Mouse (Mus musculus): ENCODE measurements around the gene Myo1h. TPM values are rescaled to one million over a fixed set of nuclear protein-coding genes. Genes with fewer than 3 reads are reported as not detected.

The Myo1h gene
- polyA plus RNA-seq, 1 experiment, result 0.09 TPM

DNA sequence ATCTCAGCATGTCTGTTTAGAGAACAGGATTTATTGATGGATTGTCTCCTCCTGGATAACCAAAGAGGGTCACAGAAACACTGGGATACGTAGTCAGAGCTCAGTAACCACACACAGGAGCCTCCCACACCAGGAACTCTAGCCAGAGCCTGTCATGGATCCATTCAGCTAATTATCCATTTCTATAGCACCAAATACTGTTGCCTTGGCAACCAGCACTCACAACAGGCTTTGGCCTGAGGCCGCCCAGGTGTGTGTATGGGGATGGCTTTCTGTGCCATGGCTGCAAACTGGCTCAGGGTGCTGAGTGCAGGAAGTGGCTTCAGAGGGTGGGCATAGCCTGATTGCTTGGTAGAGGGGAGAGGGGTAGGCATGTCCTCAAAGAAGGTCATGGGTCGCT lies 1.0 kb downstream of the Myo1h start:
- no peak overlapping the region for H3K27ac ChIP-seq (ENCODE audit: insufficient read depth, low read depth, low read length)
- no peaks in the 10 kb centered on the region for H3K27me3 ChIP-seq (replicated peaks; ENCODE audit: control insufficient read depth, insufficient read depth, low read length)
- DNase-seq, result no peak
- no peaks in the 10 kb centered on the region for H3K36me3 ChIP-seq (ENCODE audit: control insufficient read depth, insufficient read depth, low read length)
- H3K4me1 ChIP-seq (ENCODE audit: control insufficient read depth, insufficient read depth, low read length), result no peaks in the 10 kb centered on the region
- H3K4me3 ChIP-seq (ENCODE audit: insufficient read depth, low read depth, low read length), result no peak overlapping the region
- 84% methylated on average over 3 of the region's 3 CpGs for WGBS
- TF ChIP-seq POLR2A (IDR thresholded peaks at IDR 0.05; ENCODE audit: low read depth, low read length) (no peak), CTCF (conservative IDR thresholded peaks at IDR 0.05; ENCODE audit: insufficient read depth, insufficient read length, low read depth, low read length) (no peak)

DNA sequence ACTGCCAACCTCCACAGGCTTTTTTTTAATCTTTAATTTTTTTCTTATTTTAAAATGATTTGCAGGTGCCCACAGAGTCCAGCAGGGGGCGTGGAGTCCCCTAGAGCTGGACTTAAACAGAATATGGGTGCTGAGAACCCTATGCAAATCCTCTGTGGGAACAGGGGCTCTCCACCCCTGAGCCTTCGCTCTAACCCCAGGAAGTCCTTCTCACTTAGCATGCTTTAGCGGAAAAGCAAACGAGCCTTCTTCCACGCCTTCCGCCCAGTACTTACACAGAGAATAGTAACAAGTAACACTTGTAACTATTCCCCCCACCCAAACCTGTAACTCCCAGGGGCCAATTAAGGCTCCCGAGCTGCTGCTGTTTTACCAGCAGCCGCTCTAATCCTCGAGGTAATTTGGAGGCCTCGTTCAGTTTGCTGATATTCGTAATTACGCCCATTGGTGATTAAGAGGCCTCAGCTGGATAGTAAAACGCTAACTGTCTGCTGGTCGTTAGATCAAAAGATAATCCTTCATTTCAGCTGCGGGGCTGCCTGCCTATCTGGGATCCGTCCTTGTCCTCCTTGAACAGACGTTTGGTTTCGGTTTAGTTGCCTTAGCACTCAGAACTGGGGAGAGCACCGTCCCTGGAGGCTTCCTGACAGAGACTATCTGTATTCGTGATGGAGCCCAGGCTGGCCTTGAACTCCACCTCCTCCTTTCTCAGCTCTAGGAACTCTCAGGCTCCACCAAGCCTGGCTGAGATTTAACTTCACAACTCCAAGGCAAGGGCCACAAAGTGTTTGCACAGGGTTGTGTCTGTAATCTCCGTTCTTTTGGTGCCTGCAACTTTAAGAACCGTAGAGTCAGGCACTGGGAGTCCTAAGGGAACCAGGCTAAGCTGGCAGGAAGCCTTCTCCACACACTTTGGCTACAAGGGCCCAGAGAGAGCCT lies 8.0 kb downstream of the Myo1h start:
- TF ChIP-seq POLR2A (IDR thresholded peaks at IDR 0.05; ENCODE audit: low read depth, low read length) (no peak), CTCF (conservative IDR thresholded peaks at IDR 0.05; ENCODE audit: insufficient read depth, insufficient read length, low read depth, low read length) (0 out of 2 replicates have a peak, but pooled peaks have one; percentile 21)
- Histone ChIP-seq H3K27ac (ENCODE audit: insufficient read depth, low read depth, low read length) (no peak overlapping the region), H3K27me3 (replicated peaks; ENCODE audit: control insufficient read depth, insufficient read depth, low read length) (no peaks in the 10 kb centered on the region), H3K36me3 (ENCODE audit: control insufficient read depth, insufficient read depth, low read length) (no peaks in the 10 kb centered on the region), H3K4me1 (ENCODE audit: control insufficient read depth, insufficient read depth, low read length) (no peaks in the 10 kb centered on the region), H3K4me3 (ENCODE audit: insufficient read depth, low read depth, low read length) (no peak overlapping the region)
- WGBS, result 49% methylated on average over 22 of the region's 22 CpGs
- DNase-seq, result no peak

DNA sequence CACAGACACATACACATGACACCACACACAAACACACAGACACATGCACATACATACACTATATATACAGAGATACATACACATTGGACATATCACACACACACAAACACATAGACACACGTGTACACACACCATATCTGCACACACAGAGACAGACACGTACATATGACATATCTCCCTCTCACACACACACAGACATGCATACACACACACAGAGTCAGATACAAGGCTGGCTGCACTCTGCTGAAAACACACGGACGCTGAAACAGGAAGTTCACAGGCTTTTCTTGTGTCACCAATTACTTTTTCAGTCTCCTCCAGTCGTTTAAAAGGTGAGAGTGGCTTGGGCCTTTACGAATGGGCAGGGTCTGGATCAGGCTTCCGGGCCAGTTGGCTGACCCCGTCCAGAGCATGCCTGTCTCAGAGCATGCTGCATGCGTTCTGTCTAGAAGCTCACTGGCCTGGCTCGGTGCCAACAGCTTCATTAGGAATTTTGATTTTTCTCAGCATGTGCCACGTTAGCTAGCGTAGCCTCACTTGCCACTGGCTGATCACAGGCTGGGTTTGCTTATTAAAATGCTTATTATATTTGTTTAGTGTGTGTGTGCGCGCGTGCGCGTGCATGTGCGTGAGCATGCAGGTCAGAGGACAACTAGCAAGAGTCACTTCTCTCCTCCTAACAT lies 9.4 kb downstream of the Myo1h start:
- DNase-seq, result no peak

DNA sequence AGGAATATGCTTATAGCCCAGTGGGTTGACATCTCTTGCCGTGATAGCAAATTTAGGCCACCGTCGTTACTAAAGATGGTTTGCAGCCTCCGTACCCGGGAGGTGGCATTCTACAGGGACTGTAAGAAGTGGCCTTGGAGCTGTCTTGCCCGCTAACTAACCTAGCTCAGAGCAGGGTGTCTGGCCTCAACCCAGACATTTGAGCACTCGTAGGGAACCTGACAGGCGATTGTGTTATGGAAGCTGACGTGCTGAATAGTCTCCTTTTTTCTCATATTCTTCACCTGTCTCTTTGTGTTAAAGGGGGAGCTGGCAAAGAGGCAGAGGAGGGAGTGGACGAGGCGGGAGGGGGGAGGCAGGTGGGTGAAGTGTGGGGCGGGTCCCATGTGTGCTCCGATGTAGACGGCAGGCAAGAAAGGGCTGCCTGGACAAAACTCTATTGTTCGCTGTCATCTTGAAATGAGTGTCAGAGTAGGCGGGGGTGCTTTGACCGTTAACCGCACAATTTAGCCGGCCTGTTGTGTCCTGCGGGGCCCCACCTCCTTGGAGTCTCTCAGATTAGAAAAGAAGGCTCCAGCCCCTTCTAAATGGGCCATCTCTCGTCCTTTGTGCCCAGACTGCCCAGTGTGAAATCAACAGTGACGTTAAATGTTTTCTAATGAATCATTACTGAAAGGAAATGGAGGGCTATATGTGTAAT lies 10.3 kb downstream of the Myo1h start:
- no peak for TF ChIP-seq CTCF (conservative IDR thresholded peaks at IDR 0.05; ENCODE audit: insufficient read depth, insufficient read length, low read depth, low read length)
- no peak for TF ChIP-seq POLR2A (IDR thresholded peaks at IDR 0.05; ENCODE audit: low read depth, low read length)
- no peak overlapping the region for H3K27ac ChIP-seq (ENCODE audit: insufficient read depth, low read depth, low read length)
- no peak for DNase-seq
- no peaks in the 10 kb centered on the region for H3K27me3 ChIP-seq (replicated peaks; ENCODE audit: control insufficient read depth, insufficient read depth, low read length)
- no peaks in the 10 kb centered on the region for H3K4me1 ChIP-seq (ENCODE audit: control insufficient read depth, insufficient read depth, low read length)
- no peaks in the 10 kb centered on the region for H3K36me3 ChIP-seq (ENCODE audit: control insufficient read depth, insufficient read depth, low read length)
- H3K4me3 ChIP-seq (ENCODE audit: insufficient read depth, low read depth, low read length), result no peak overlapping the region
- 68% methylated on average over 22 of the region's 22 CpGs for WGBS

More for the DNA sequence above, 9.4 kb downstream of the Myo1h start:
- Histone ChIP-seq H3K27me3 (replicated peaks; ENCODE audit: control insufficient read depth, insufficient read depth, low read length) (no peaks in the 10 kb centered on the region), H3K27ac (ENCODE audit: insufficient read depth, low read depth, low read length) (no peak overlapping the region), H3K4me3 (ENCODE audit: insufficient read depth, low read depth, low read length) (no peak overlapping the region), H3K36me3 (ENCODE audit: control insufficient read depth, insufficient read depth, low read length) (no peaks in the 10 kb centered on the region), H3K4me1 (ENCODE audit: control insufficient read depth, insufficient read depth, low read length) (no peaks in the 10 kb centered on the region)
- 51% methylated on average over 18 of the region's 18 CpGs for WGBS
- TF ChIP-seq CTCF (conservative IDR thresholded peaks at IDR 0.05; ENCODE audit: insufficient read depth, insufficient read length, low read depth, low read length) (no peak), POLR2A (IDR thresholded peaks at IDR 0.05; ENCODE audit: low read depth, low read length) (no peak)

DNA sequence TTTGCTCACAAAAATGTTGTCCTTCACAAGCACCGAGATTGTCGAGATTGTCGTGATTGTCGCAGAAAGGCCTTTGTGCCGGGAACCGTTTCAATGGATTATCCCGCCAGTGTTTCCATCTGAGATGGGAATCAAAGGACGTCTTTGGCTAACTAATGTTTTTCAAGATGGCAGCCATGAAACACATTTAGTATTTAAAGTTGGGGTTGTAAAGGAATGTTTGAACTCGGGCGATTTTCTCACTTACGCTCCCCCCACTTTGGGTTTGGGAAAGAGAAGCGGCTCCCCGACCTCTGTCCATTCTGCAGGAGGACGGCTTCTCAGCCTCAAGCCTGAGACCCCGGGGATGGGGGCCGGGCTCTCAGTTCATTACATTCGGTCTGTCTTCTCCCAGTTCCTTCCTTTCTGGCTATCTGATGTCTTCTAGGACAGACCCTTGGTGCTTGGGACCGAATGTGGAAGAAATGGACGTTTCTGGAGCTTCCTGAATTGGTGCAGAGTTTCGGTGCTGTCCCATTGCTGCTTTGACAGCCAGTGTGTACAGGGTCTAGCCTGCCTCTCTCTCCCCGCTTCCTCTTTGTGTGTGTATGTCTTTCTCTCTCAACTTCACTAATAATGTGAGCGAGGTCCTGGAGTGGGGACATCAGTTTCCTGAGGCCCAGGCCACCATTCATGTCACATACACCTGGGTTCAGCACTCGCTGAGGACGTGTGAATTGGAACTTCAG lies 11.1 kb downstream of the Myo1h start:
- WGBS, result 84% methylated on average over 24 of the region's 24 CpGs
- H3K27ac ChIP-seq (ENCODE audit: insufficient read depth, low read depth, low read length), result no peak overlapping the region
- H3K27me3 ChIP-seq (replicated peaks; ENCODE audit: control insufficient read depth, insufficient read depth, low read length), result no peaks in the 10 kb centered on the region
- no peak for DNase-seq
- TF ChIP-seq CTCF (conservative IDR thresholded peaks at IDR 0.05; ENCODE audit: insufficient read depth, insufficient read length, low read depth, low read length), result no peak
- no peak for TF ChIP-seq POLR2A (IDR thresholded peaks at IDR 0.05; ENCODE audit: low read depth, low read length)
- H3K4me3 ChIP-seq (ENCODE audit: insufficient read depth, low read depth, low read length), result no peak overlapping the region
- H3K36me3 ChIP-seq (ENCODE audit: control insufficient read depth, insufficient read depth, low read length), result no peaks in the 10 kb centered on the region
- H3K4me1 ChIP-seq (ENCODE audit: control insufficient read depth, insufficient read depth, low read length), result no peaks in the 10 kb centered on the region

DNA sequence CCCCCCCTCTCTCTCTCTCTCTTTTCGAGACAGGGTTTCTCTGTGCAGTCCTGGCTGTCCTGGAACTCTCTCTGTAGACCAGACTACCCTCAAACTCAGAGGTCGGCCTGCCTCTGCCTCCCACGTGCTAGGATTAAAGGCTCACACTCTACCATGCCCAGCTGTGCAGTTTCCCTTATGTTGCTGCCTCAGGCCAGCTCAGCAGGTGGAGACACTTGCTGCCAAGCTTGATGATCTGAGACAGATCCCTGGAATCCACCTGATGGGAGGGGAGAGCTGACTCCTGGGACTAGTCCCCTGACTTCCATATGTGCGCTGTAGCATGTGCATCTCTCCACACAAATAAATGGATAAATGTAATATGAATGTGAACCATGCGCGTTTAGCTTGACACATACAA lies 14.2 kb downstream of the Myo1h start:
- no peaks in the 10 kb centered on the region for H3K27me3 ChIP-seq (replicated peaks; ENCODE audit: control insufficient read depth, insufficient read depth, low read length)
- no peak overlapping the region for H3K4me3 ChIP-seq (ENCODE audit: insufficient read depth, low read depth, low read length)
- no peak for DNase-seq
- no peaks in the 10 kb centered on the region for H3K4me1 ChIP-seq (ENCODE audit: control insufficient read depth, insufficient read depth, low read length)
- H3K36me3 ChIP-seq (ENCODE audit: control insufficient read depth, insufficient read depth, low read length), result no peaks in the 10 kb centered on the region
- TF ChIP-seq CTCF (conservative IDR thresholded peaks at IDR 0.05; ENCODE audit: insufficient read depth, insufficient read length, low read depth, low read length), result no peak
- TF ChIP-seq POLR2A (IDR thresholded peaks at IDR 0.05; ENCODE audit: low read depth, low read length), result no peak
- no peak overlapping the region for H3K27ac ChIP-seq (ENCODE audit: insufficient read depth, low read depth, low read length)
- 71% methylated on average over 6 of the region's 6 CpGs for WGBS
